Mouse (Mus musculus): ENCODE measurements around the gene Adamtsl5. TPM values are rescaled to one million over a fixed set of nuclear protein-coding genes. Genes with fewer than 3 reads are reported as not detected.
A peak's percentile ranks its signal among the peaks of the same experiment; 100 is the strongest.

The Adamtsl5 gene
- polyA plus RNA-seq, 1 experiment from 2014 or later = 5.3 TPM

- Histone ChIP-seq H3K9me3 (replicated peaks) (peaks cover 5% of the 10 kb centered on the region), H3K9ac (peak overlapping the region; percentile 16; the same call in 1 of the 2 replicates), H3K4me3 (peak overlapping the region; percentile 29), H3K27ac (ENCODE audit: poor library complexity, severe bottlenecking) (no peak overlapping the region), H3K27me3 (replicated peaks) (peaks cover 43% of the 10 kb centered on the region), H3K36me3 (no peaks in the 10 kb centered on the region), H3K4me1 (replicated peaks) (peaks cover 3% of the 10 kb centered on the region; the same call in 1 of the 2 replicates), H3K4me2 (peak overlapping the region; percentile 39)
- ATAC-seq (ENCODE audit: insufficient number of reproducible peaks, low FRiP score) = 0 out of 2 replicates have a peak, but pooled peaks have one; percentile 28
- WGBS = 7% methylated on average over 12 of the region's 12 CpGs
Observed at GRCm38 (mm10) chr10:80371411-80371966, 23.3 kb upstream of the Adamtsl5 start.

- H3K4me2 ChIP-seq = no peak overlapping the region
- no peak for ATAC-seq (ENCODE audit: insufficient number of reproducible peaks, low FRiP score)
- no peak overlapping the region for H3K27ac ChIP-seq (ENCODE audit: poor library complexity, severe bottlenecking)
- H3K36me3 ChIP-seq = no peaks in the 10 kb centered on the region
- peaks cover 3% of the 10 kb centered on the region; the same call in 1 of the 2 replicates for H3K4me1 ChIP-seq (replicated peaks)
- no peak overlapping the region for H3K9ac ChIP-seq
- H3K4me3 ChIP-seq = no peak overlapping the region
- 72% methylated on average over 21 of the region's 21 CpGs for WGBS
- peaks cover 5% of the 10 kb centered on the region for H3K9me3 ChIP-seq (replicated peaks)
- H3K27me3 ChIP-seq (replicated peaks) = peaks cover 54% of the 10 kb centered on the region
Observed at GRCm38 (mm10) chr10:80369995-80370747, 22.0 kb upstream of the Adamtsl5 start.

- H3K27me3 ChIP-seq (replicated peaks) = peaks cover 70% of the 10 kb centered on the region
- no peak overlapping the region for H3K4me2 ChIP-seq
- H3K27ac ChIP-seq (ENCODE audit: poor library complexity, severe bottlenecking) = no peak overlapping the region
- peaks cover 3% of the 10 kb centered on the region; the same call in 1 of the 2 replicates for H3K4me1 ChIP-seq (replicated peaks)
- no peak for ATAC-seq (ENCODE audit: insufficient number of reproducible peaks, low FRiP score)
- no peak overlapping the region for H3K4me3 ChIP-seq
- H3K9ac ChIP-seq = no peak overlapping the region
- H3K36me3 ChIP-seq = no peaks in the 10 kb centered on the region
- WGBS = 80% methylated on average over 6 of the region's 6 CpGs
- H3K9me3 ChIP-seq (replicated peaks) = peaks cover 5% of the 10 kb centered on the region
Observed at GRCm38 (mm10) chr10:80368392-80368791, 20.2 kb upstream of the Adamtsl5 start.

- WGBS = 52% methylated on average over 5 of the region's 5 CpGs
- H3K4me2 ChIP-seq = no peak overlapping the region
- ATAC-seq (ENCODE audit: insufficient number of reproducible peaks, low FRiP score) = no peak
- H3K27ac ChIP-seq (ENCODE audit: poor library complexity, severe bottlenecking) = no peak overlapping the region
- H3K4me1 ChIP-seq (replicated peaks) = peaks cover 3% of the 10 kb centered on the region; the same call in 1 of the 2 replicates
- H3K27me3 ChIP-seq (replicated peaks) = peaks cover 69% of the 10 kb centered on the region
- H3K9ac ChIP-seq = no peak overlapping the region
- H3K4me3 ChIP-seq = no peak overlapping the region
- H3K9me3 ChIP-seq (replicated peaks) = peaks cover 5% of the 10 kb centered on the region
- no peaks in the 10 kb centered on the region for H3K36me3 ChIP-seq
Observed at GRCm38 (mm10) chr10:80367954-80368353, 19.7 kb upstream of the Adamtsl5 start.

- WGBS = 63% methylated on average over 6 of the region's 6 CpGs
- Histone ChIP-seq H3K27ac (ENCODE audit: poor library complexity, severe bottlenecking) (no peak overlapping the region), H3K9ac (no peak overlapping the region), H3K36me3 (no peaks in the 10 kb centered on the region), H3K27me3 (replicated peaks) (peaks cover 73% of the 10 kb centered on the region), H3K9me3 (replicated peaks) (peaks cover 9% of the 10 kb centered on the region), H3K4me1 (replicated peaks) (no peaks in the 10 kb centered on the region), H3K4me3 (no peak overlapping the region), H3K4me2 (no peak overlapping the region)
- no peak for ATAC-seq (ENCODE audit: insufficient number of reproducible peaks, low FRiP score)
Observed at GRCm38 (mm10) chr10:80365736-80366135, 17.5 kb upstream of the Adamtsl5 start.

GRCm38 (mm10) chr10:80363734-80364133 lies 15.5 kb upstream of the Adamtsl5 start:
- H3K27me3 ChIP-seq (replicated peaks) = peaks cover 85% of the 10 kb centered on the region

GRCm38 (mm10) chr10:80357994-80358639 lies 9.9 kb upstream of the Adamtsl5 start:
- H3K4me3 ChIP-seq = peak overlapping the region; percentile 18
- H3K27ac ChIP-seq (ENCODE audit: poor library complexity, severe bottlenecking) = no peak overlapping the region
- ATAC-seq (ENCODE audit: insufficient number of reproducible peaks, low FRiP score) = peak; percentile 34; the same call in 1 of the 2 replicates
- H3K4me2 ChIP-seq = peak overlapping the region; percentile 52
- peaks cover 17% of the 10 kb centered on the region for H3K4me1 ChIP-seq (replicated peaks)
- no peak overlapping the region for H3K9ac ChIP-seq
- 0 out of 2 replicates have a peak, but pooled peaks cover 4% of the 10 kb centered on the region for H3K9me3 ChIP-seq (replicated peaks)
- H3K27me3 ChIP-seq (replicated peaks) = peaks cover 89% of the 10 kb centered on the region
- 7% methylated on average over 31 of the region's 31 CpGs for WGBS
- no peaks in the 10 kb centered on the region for H3K36me3 ChIP-seq

More at GRCm38 (mm10) chr10:80363734-80364133, 15.5 kb upstream of the Adamtsl5 start:
- Histone ChIP-seq H3K9me3 (replicated peaks) (peaks cover 9% of the 10 kb centered on the region), H3K4me2 (no peak overlapping the region), H3K9ac (no peak overlapping the region), H3K4me1 (replicated peaks) (no peaks in the 10 kb centered on the region), H3K27ac (ENCODE audit: poor library complexity, severe bottlenecking) (no peak overlapping the region), H3K4me3 (no peak overlapping the region), H3K36me3 (no peaks in the 10 kb centered on the region)
- WGBS = 55% methylated on average over 6 of the region's 6 CpGs
- ATAC-seq (ENCODE audit: insufficient number of reproducible peaks, low FRiP score) = peak; percentile 27

- Histone ChIP-seq H3K4me3 (no peak overlapping the region), H3K27ac (ENCODE audit: poor library complexity, severe bottlenecking) (no peak overlapping the region), H3K36me3 (no peaks in the 10 kb centered on the region), H3K9ac (no peak overlapping the region), H3K9me3 (replicated peaks) (0 out of 2 replicates have a peak, but pooled peaks cover under 1% of the 10 kb centered on the region), H3K27me3 (replicated peaks) (peaks cover 92% of the 10 kb centered on the region), H3K4me1 (replicated peaks) (peaks cover 24% of the 10 kb centered on the region), H3K4me2 (no peak overlapping the region)
- ATAC-seq (ENCODE audit: insufficient number of reproducible peaks, low FRiP score) = no peak
- 28% methylated on average over 7 of the region's 7 CpGs for WGBS
Observed at GRCm38 (mm10) chr10:80357336-80357735, 9.1 kb upstream of the Adamtsl5 start.

GRCm38 (mm10) chr10:80356737-80357136 lies 8.5 kb upstream of the Adamtsl5 start:
- peaks cover 24% of the 10 kb centered on the region for H3K4me1 ChIP-seq (replicated peaks)
- H3K36me3 ChIP-seq = no peaks in the 10 kb centered on the region
- peak overlapping the region; percentile 54 for H3K4me2 ChIP-seq
- peaks cover 98% of the 10 kb centered on the region for H3K27me3 ChIP-seq (replicated peaks)
- no peak overlapping the region; the same call in 1 of the 2 replicates for H3K9ac ChIP-seq
- H3K9me3 ChIP-seq (replicated peaks) = no peaks in the 10 kb centered on the region
- ATAC-seq (ENCODE audit: insufficient number of reproducible peaks, low FRiP score) = no peak
- H3K27ac ChIP-seq (ENCODE audit: poor library complexity, severe bottlenecking) = no peak overlapping the region
- H3K4me3 ChIP-seq = peak overlapping the region; percentile 34
- 4% methylated on average over 34 of the region's 34 CpGs for WGBS

GRCm38 (mm10) chr10:80356001-80356682 lies 7.9 kb upstream of the Adamtsl5 start, which contains the start of gene Plk5:
Gene Plk5, plus strand, starts transcription at chr10:80356459.
- WGBS = 2% methylated on average over 53 of the region's 53 CpGs
- no peak within 1 kb of the TSS; the same call in 1 of the 2 replicates for H3K9ac ChIP-seq

More at GRCm38 (mm10) chr10:80356001-80356682, 7.9 kb upstream of the Adamtsl5 start, which contains the start of gene Plk5:
- H3K36me3 ChIP-seq = no peaks in the 10 kb centered on the region
- peak within 1 kb of the TSS; percentile 54 for H3K4me2 ChIP-seq
- ATAC-seq (ENCODE audit: insufficient number of reproducible peaks, low FRiP score) = no peak
- H3K4me1 ChIP-seq (replicated peaks) = peaks cover 24% of the 10 kb centered on the region
- no peak within 1 kb of the TSS for H3K27ac ChIP-seq (ENCODE audit: poor library complexity, severe bottlenecking)
- no peaks in the 10 kb centered on the region for H3K9me3 ChIP-seq (replicated peaks)
- H3K27me3 ChIP-seq (replicated peaks) = peaks cover 100% of the 10 kb centered on the region
- H3K4me3 ChIP-seq = peak within 1 kb of the TSS; percentile 34

All from heart, embryonic 12.5 days (tissue).